Mouse (Mus musculus) activated CD4-positive, CD25-positive, alpha-beta regulatory T cell, adult 9 weeks (primary cell): ENCODE measurements around the gene Trmt10c. TPM values are rescaled to one million over a fixed set of nuclear protein-coding genes. Genes with fewer than 3 reads are reported as not detected.

Source experiments
- polyA plus RNA-seq: library from polyadenylated mRNA; unstranded; fragments of 100-300 nt; shearing (Covaris generic); gene quantifications from one replicate; pipeline ENCODE4 v1.2.1, GENCODE M21; 2017

Trmt10c gene
- 35.6 TPM for polyA plus RNA-seq

DNA sequence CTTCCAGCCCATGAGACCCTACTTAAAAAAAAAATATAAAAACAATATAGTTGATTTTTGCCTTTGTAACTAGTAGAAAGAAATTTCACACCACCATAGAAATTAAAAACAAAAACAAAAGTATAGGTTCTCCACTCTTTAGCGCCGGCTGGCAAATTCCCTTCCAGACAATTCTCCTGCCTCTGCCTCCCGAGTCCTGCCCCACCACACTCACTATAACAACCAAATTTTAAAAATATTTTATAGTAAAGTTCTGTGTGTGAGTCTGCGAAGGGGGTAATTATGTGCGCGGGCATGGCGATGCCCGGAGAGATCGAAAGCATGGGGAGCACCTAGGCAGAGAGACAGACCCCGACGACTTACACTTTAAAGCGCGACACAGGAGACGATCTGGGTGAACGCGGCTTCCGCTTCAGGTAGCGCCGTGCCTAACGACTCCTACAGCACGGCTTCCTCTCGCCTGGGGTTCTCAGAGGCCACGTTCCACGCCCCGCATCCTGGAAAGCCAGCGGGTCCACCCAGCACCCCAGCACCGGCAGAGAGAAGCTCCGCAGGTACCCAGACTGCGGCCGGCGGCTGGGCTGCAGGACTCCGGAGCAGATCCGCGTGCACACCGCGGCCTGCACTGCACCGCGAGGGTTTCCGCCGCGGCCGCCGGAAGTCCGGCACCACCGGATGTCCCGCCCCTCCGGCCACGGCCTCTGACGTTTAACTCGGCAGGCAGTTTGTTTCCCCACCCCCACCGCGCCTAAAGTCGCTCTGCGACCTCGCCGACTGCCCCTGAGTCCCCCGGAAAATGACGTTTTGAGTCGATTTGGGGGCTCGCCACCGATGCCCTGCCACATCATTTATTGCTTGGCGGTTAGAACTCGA lies at the start of gene Trmt10c:
Gene Trmt10c, minus strand, starts transcription at position 682 of the 873 bp plus-strand sequence.

DNA sequence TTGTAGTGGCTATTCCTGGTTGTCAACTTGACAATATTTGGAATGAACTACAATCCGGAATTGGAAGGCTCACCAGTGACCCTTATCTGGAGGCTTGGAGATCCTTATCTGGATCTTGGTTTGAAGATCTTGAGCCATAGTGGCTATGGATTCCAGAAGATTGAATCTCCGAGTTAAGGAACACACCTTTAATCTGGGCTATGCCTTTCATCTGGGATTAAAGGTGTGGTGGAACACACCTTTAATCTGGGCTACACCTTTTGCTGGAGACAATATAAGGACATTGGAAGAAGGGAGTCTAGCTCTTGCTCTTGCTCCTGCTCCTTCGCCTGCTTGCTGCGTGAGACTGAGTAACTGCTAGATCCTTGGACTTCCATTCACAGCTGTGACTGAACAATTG lies 10.4 kb upstream of the Trmt10c start, which contains the start of gene Senp7:
Gene Senp7, plus strand, starts transcription at position 301 of the 400 bp plus-strand sequence.

DNA sequence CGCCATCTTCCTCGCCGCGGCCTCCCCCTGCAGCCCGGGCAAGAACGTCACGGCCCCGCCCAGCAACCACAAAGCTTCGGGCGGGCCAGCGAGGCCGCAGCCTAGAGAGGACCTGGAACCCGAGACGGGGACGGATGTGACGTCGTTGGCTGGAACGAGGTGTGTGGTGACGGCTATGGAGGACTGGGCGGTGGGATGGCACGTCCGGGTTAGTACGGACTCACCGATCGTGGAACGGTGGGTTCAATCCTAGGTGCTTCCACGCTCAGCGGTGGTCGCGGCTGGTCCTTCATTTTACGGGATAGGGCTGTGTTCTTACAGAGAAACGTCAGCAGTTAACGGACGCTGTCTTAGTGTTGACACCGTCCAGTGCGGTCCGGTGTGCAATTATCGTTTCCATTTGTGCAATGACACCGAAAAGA lies 7.9 kb downstream of the Trmt10c start, which contains the start of gene Pcnp:
Gene Pcnp, minus strand, starts transcription at position 79 of the 422 bp plus-strand sequence.

Other genes with a start within 250 kb of the Trmt10c start
- 32.6 TPM for gene Nfkbiz, start 198.9 kb downstream of the Trmt10c start, polyA plus RNA-seq
- gene Nxpe3, start 142.5 kb downstream of the Trmt10c start, polyA plus RNA-seq, result 39.0 TPM
- gene Cep97, start 103.0 kb downstream of the Trmt10c start, polyA plus RNA-seq, result 38.9 TPM
- 858 TPM for gene Rpl24, start 71.5 kb downstream of the Trmt10c start, polyA plus RNA-seq
- 21.6 TPM for gene Zbtb11, start 63.9 kb downstream of the Trmt10c start, polyA plus RNA-seq
- 123 TPM for gene Pcnp, start 8.1 kb downstream of the Trmt10c start, polyA plus RNA-seq
- gene Senp7, start 10.5 kb upstream of the Trmt10c start, polyA plus RNA-seq, result 72.7 TPM
- 0.43 TPM for gene Impg2, start 166.5 kb upstream of the Trmt10c start, polyA plus RNA-seq